Mouse (Mus musculus) lung, postnatal 0 days (tissue): Measurements from ENCODE around the gene Fmo9.

Experiments used
- CTCF ChIP-seq: IDR thresholded peaks from 2 replicates; pipeline ENCODE4 v1.5.1; 2016; ENCODE audit warnings: antibody characterized with exemption, mild to moderate bottlenecking
- EP300 ChIP-seq: IDR thresholded peaks from 2 replicates; pipeline ENCODE4 v1.6.1; 2016; ENCODE audit warnings: antibody characterized with exemption, mild to moderate bottlenecking, control low read depth

- TF ChIP-seq CTCF (no peak), EP300 (no peak)
These were observed 48.6 kb upstream of the Fmo9 start for GRCm38 (mm10) chr1:166730215-166730614.
